Mouse (Mus musculus): Measurements from ENCODE around the gene Col27a1. TPM values are rescaled to one million over a fixed set of nuclear protein-coding genes. Genes with fewer than 3 reads are reported as not detected.

Gene Col27a1
- under 1 TPM; 0.46 to 0.47 TPM for total RNA-seq (2021)
- long read RNA-seq, experiment 1 = 0 reads
- long read RNA-seq, experiment 2 = 0 reads

DNA sequence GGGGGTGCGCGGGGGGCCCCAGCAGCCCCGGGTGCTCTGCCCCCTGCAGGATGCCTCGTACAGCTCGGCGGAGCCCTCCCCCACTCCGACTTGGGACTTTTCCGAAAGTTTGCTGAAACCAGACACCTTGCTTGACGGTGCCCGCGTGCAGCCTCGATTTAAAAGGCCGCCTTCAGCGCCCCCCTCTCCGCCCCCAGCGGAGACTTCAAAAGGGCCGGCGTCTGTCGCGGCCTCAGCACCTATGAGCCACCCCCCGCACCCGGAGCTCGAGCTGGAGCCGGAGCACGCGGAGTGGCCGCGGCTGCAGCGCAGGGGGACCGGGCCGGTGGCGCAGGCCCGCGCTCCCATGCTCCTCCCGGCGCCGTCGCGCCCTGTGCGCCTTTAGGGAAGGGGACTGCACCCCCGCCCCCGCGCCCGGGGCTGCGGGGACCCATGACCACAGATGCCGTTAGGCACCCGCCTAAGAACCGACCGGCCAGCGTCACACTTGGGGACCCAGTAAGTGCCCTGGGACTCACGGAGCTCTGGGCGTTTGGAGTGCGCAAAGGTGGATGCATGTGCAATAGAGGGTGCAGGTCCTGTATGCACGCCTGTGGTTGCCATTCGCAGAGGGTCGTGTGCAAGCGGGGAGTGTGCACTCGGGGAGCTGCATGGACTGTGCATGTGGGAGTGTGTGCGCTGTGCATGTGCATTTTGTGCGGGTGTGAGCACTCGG is at the start of gene Col27a1:
Gene Col27a1 (plus strand): TSS at position 98 of the 715 bp plus-strand sequence.
- no peak for DNase-seq (ENCODE audit: low spot score)

DNA sequence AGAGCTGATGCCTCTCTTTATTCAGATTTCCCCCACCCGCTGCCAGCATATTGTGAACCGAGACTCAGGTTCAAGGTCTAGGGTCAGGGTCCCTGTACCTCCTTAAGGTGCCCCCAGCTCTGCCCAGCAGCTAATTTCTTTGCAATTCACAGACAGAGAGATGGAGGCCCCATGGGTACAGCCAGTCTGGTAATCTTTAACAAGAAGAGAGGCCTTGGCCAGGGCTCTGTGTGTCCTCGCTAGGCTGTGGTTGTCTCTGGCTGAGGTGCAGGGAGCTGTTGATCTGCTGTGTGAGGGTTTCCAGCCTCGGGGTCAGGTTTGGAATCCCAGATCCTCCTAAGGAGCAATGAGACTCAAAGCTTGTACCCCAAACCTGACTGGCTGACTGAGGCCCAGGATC is 48.2 kb upstream of the Col27a1 start:
- no peak for DNase-seq (ENCODE audit: low spot score)

DNA sequence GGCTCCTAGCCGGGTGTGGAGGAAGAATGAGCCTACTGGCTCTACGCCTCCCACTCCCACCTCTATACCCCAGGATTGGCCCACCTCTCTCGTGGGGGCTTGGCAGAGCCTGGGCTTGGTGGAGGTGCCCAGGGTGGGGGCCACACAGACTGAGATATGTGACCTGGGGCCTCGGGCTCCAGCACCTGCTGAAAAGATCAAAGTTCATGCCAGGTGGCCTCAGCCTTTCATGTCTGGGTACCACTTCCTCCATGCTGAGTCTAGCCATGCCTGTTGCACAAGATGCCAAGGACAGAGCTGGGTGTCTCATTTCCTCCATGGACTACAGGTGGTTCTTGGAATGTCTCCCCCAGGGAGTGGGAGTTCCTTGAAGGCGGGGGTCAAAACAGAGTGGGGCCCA is 47.5 kb upstream of the Col27a1 start:
- no peak for DNase-seq (ENCODE audit: low spot score)

DNA sequence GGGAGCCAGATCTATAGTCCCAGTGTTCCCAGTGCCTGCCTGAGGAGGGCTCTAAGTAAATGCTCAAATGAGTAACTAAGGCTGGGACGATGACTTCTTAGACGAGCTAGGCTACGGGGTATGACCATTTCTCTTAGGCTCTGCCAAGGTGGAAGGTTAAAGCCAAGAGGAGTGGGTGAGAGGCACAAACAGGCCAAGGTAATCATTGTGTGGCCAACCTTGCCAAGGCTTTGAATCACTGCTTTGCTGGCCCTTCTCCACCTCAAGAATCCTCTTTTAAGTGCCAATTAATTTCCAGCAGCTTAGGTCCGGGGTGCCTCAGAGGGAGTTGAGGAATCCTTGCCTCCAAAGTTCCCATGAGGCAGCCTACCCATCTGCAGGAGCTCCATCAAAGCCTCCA is 43.7 kb upstream of the Col27a1 start:
- DNase-seq (ENCODE audit: low spot score) = no peak

DNA sequence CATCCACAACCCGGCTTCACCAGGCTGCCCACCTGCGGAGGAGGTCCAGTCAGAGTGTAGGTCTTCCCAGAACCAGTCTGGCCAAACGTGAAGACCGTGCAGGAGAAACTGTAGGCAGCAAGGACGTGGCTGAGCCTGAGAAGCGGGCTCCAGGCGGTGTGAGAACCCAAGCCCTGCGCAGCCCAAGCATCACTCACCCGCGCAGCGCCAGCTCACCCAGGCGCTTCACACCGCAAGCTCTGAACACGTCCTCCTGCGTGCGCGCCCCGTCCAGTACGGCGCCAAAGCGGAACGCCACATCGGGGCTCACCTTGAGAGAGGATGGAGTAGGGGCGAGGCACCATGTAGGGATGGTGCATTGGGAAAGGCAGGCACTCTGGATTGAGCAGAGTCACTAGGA is 42.7 kb upstream of the Col27a1 start:
- no peak for DNase-seq (ENCODE audit: low spot score)

DNA sequence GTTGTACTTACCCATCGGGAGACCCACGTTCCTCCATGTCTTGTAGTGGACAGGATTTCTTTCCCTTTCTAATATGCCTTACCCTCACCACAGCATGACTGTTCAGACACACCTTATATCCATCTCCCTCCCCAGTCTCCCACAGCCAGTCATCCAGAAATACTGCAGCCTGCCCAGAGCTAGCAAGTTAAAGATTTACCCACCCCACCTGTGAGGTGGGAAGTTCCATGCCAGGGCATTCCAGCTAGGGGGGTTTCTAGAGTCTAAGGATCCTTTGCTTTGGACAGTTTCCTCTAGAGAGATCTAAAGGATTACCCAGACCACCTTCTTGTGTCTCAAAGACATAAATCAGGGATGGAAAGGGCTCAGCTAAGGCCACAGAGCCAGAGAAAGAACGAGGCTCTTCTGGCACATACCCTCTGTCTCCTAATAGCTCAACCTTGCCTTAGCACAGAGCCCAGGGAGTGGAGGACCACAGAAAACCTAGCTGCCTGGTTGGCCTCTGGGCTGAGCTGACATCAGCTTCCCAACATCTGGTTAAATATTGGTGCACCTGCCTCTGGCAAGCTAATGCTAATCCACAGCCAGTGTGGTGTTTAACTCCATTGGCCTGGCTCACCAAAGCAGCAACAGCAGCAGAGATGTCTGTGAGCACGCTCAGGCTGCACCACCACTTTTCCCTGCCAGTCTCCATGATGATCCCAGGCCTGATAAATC is 41.7 kb upstream of the Col27a1 start, which contains the start of gene Kif12:
Gene Kif12 (minus strand): TSS at position 163 of the 717 bp plus-strand sequence.
- no peak for DNase-seq (ENCODE audit: low spot score)

DNA sequence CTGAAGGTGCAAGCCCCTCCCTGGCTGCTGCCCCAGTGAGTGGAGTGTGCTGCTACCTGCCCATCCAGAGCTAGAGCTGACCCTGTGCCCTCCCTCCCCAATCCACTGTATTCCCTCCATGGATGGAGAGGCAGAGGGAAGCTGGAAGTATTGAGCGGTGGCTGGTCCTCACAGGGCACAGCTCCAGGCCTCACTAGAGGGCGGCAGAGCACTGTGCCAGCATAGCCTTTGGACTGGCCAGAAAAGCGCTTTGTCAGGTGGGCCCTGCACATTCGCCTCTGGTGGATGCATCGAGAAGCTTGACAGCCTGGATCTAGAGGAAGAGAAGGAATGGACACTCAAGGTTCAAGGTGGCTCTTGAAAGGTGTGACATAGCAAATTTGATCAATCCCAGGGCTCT is 32.2 kb upstream of the Col27a1 start:
- DNase-seq (ENCODE audit: low spot score) = peak; percentile 16

DNA sequence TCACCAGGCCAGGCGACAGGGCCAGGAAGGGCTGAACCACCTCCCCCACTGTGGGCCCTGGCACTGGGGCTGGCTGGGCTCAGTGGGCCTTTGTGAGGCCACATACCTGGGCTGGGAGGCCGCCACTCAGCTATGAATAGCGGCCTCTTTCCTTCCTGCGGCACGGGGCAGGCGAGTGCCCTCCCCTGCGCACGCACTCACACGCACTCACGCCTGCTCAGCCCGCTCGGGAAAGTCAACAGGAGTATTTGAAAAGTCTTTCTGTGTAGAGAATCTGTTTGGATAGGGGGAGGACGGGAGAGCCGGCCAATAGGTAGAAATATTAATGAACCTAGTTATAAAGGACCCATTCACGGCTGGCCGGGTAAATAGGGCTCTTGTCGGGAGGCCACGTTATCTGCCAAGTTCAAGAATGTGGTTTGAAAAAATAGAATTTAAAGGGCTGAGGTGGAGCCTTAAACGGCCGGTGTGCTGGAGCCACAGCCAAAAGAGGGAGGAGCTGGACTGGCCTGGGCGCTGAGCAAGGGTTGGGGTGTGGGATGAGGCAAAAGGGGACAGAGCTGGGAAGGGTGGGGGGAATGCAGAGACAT is 27.4 kb upstream of the Col27a1 start:
- no peak for DNase-seq (ENCODE audit: low spot score)

DNA sequence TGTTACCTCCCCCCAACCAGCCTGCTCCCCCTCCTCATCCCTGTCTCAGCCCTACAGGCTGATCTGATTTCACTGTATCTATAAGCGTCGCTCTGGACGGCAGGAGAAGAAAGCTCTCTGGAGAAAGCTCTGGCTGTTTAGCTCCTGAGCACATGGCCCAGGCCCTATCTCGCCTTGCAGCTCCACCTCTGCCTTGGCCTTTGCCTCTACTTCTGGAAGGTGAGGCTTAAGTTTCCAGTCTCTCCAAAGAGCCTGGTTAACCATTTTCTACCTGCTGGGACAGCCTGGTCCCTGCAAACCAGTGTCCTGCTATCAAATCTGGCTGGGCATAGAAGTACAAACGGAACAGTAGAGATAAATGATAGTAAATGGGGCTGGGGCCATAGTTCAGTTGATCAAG is 22.2 kb upstream of the Col27a1 start:
- DNase-seq (ENCODE audit: low spot score) = no peak

DNA sequence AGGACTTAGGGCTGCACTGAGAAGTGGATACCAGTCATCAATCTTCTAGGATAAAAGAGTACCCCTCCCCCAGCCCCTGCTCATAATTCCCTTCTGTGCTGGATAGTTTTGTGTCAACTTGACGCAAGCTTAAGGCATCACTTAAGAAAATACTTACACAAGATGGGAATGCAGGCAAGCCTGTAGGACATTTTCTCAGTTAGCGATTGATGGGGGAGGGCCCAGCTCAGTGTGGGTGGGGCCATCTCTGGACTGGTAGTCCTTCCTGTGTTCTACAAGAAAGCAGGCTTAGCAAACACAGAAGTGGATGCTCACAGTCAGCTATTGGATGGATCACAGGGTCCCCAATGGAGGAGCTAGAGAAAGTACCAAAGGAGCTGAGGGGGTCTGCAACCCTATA is 19.4 kb upstream of the Col27a1 start:
- DNase-seq (ENCODE audit: low spot score) = no peak

DNA sequence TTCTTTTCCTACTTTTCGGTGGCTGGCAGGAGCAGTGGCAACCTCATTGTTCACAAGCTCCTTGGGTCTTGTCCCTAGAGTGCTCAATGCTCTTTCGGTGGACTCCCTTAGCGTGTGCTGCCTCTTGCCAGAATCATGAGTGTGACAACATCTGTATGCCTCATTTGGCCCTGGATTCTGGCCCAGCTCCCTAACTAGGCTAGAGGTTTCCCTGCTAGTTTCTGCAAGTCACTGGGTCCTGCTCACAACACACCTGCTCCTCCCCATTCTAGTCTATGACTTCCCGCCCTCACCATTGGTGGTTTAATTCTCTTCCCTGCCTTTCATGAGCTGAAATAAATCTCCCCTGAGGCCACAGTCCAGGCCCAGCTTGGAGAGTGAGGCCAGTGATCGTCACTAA is 14.4 kb upstream of the Col27a1 start:
- no peak for DNase-seq (ENCODE audit: low spot score)

DNA sequence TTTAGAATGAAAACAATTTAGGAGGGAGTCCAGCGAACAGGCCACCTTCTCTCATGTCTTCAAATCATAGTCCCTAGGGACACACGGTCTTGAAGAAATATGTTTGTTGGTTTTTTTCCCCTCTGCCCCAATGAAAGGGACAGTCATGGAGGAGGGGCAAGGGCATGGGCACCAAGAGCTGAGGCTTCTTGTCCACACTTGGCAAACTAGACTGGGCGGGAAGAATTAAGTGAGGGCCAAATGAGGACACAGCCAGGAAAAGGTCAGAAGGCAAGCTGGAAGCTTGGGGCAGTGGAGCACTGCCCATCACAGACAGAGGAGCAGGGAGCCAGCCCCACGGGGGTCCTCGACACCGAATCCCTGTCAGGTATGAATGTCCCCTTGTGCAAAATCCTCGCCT is 9.9 kb upstream of the Col27a1 start:
- no peak for DNase-seq (ENCODE audit: low spot score)

DNA sequence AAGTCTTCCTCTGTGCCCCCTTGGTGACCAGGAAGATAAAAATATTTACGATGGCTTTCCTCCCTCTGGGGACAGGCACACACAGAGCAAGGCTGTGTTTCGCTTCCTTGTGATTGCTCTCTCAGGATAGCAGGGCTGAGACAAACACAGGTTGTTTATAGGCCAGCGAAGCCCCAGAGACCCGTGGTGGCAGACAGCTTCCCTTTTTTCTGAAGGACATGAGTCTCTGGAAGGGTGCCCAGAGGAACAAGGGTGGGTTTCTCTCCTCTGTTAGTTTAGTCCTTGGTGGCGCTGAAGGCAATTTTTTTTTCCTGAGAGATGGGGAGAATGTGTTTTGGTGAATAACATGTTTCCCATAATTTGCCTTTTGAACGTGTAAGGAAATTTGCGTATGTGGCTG is 8.2 kb upstream of the Col27a1 start:
- DNase-seq (ENCODE audit: low spot score) = no peak

DNA sequence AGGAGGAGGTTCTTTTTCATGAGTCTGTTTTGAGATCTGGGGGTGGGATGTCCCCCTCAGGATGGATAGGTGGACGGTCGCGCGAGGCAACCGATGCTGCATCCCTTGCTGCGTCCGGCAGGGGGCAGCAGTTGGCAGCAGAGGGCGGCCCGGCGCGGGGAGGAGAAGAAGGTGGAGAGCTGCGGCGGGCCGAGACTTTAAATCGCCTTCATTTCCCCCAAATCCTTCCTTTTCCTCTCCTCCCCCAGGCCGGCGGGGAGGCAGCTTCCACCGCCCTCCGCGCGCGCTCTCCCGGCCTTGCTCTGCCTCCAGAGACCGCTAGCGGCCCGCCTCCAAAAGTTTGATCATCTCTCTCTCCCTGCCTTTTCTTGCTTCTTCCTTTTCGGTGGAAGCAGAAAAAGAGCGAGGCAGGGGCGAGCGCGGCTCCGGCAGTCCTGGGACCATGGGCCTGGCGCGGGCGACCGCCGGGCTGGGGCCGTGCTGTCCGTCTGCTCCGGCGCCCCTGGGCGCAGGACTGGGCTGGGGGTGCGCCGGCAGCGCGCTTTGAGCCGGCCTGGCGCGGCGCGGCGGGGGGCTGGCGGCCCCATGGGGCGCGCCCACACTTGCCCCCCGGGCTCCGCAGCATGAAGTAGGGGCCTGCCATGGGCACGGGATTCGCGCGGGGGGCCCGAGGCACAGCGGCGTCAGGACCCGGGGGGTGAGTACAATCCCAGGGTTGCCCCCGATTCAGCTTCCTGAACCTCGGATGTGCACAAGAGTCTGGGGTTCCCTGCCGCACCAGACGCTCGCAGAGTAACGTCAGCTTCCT is 1.6 kb downstream of the Col27a1 start:
- DNase-seq (ENCODE audit: low spot score) = peak; percentile 78

DNA sequence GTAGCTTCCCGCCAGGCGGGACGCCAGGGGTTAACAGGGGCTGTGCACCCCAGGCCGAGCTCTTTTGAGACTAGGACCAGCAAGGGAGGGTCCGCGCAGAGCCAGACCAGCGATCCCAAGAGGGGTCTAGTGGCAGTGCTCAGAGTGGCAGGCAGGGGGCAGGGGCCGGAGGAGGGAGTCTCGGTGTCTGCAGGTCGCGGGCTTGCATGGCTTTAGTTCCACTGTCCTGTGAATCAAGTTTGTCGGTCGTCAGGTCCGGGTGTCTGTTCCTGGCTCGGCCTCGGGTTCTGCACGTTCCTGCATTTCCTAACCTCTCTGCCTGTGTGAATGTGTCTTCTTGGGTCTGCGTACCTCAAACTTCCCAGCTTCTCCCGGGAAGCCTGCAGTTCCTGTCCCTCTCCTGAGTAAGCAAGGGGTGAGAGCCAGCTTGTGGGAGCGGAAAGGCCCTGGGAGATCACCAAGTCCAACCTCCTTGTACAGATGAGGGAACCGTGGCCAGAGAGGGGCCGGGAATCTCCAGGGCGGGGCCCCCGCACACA is 2.3 kb downstream of the Col27a1 start:
- DNase-seq (ENCODE audit: low spot score) = peak; percentile 43

DNA sequence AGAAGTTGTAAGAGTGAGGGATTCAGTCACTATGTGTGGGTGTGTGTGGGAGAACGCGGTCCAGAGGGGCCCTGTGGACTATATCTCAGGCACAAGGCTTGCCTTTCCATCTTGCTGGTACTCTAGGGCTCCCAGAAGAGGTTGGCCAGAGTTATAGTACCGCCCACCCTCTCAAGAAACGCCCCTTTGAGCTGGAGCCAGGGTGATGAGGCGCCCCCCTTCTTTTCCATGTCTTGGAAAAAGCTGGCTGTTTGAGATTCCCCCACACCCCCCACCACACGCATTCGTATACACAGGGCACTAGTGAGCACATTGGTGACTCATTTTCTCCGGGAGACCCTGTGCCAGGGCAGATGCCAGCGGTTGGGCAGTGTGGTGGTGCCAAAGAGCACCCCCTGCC is 2.8 kb downstream of the Col27a1 start:
- no peak for DNase-seq (ENCODE audit: low spot score)

DNA sequence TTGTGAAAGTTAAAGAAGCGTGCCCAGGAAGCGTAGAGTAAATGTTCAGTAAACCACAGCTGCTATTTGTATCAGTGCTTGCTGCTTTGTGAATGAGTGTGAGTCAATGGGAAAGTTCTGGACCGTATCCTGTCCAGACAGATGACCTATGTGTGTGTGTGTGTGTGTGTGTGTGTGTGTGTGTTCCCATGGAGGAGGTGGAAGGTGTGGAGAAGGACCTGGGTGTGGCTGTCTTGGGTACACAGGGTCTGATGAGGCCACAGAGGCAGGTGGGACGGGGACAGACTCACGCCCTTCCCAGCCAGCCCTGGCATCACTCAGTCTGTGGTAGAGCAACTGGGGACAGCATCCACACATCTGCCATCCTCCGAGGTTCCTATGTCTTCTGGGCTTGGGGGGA is 3.7 kb downstream of the Col27a1 start:
- no peak for DNase-seq (ENCODE audit: low spot score)

DNA sequence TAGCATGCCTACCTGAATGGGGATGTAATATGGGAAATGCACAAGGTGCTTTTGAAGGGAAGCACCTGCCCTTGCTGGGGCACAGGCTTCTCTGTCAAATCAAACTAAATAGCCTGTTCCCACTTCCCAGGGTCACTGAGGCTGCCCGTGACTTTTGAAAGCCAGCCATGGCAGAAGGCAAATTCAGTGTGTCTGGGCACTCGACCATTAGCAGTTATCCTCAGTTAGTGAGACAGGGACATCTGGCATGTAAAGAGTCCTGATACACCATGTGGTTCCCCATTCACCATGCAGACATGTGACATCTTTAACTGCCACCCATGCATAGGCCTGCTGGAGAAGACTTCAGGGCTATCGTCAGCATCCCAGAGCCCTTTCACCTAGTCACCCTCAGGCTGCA is 5.3 kb downstream of the Col27a1 start:
- DNase-seq (ENCODE audit: low spot score) = no peak

DNA sequence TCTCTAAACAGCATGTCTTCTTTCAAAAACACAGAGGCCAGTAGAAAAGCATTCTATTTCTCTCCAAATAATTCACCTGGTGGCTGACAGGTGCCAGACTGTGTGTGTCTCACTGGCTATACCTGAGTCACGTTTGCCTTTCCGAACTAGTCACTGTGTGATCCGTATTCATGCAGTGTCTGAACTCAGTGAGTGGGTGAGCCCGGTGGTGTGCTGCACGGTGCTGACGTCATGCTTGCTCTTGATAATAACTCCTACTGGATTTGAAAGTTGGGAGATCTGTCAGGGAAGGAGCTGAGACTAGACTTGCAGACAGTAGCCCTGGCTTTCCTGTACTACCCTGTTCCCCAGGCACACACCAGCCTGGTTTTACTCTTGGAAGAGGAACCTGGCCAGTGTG is 5.8 kb downstream of the Col27a1 start:
- no peak for DNase-seq (ENCODE audit: low spot score)

DNA sequence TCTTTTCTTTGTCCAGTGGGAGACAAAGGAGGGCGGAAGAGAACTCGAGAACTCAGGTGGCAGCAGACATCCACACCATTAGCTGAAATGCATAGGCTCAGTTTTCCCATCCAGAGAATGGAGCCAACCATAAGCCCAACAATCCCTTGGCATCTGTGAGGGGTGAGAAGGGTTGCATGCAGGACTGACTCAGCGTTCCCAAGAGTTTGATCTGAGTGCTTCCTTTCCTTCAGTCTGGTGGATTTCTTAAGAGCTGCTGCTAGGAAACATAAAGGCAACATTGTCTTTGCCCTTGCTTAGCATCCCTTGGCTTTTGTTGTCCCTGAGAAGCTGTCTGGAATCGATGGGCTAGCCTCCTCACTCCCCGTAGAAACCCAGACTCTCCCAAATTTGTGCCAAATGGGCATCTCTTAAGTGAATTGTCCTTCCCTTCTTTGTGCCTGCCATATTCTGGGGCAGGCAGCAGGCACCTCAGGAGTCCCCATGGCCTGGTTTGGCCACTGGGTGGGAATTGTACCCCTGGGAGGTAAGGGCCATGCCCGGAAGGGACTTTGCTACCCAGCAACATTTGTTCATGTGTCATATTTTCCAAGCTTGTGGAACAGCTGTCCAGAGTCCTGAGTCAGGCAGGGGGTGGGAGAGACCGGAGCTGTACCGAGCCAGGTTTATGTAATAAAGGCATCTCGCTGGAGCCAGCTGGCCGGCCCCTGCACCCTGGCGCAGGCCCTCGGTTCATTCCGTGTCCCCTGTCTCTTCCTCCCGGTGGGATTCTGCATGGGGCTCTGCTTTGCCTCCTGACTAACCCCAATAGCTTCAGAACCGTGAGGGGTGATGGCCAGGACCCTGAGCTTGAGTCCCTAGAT is 7.5 kb downstream of the Col27a1 start:
- DNase-seq (ENCODE audit: low spot score) = peak; percentile 77

DNA sequence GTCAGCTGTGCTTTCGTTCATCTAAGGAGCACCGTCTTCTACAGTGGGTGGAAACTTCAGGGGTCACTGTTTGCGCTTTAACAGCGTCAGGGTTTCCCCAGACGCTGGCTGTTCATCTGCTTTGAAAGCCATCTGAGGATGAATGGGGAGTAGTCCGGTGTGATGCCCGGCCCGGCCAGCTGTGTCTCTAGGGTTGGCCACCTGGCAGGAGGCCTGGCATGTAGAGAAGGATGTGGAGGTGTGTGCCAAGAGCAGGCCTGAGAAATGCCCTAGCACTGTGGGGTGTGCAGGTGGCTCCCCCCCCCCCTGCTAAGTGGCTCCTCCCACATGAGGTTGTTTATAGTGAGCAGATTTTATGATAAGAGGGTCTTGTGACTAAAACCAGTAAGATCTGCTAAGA is 8.4 kb downstream of the Col27a1 start:
- no peak for DNase-seq (ENCODE audit: low spot score)

Measured in gastrocnemius, adult 18-20 months (tissue).